Mouse (Mus musculus) neural tube, embryonic 10.5 days (tissue): ENCODE data around the gene Hspa4l.
"Not testable (repeated sequence)": the region's sequence is repeated elsewhere in the genome, so short reads cannot be mapped to it uniquely, and the experiment has no call there.

ENCODE experiments used
- DNase-seq: peaks from one replicate; pipeline ENCODE4 v3.0.0-alpha.2; 2017; ENCODE audit warnings: low spot score; ENCODE audit errors: extremely low spot score

Gene Hspa4l

DNA sequence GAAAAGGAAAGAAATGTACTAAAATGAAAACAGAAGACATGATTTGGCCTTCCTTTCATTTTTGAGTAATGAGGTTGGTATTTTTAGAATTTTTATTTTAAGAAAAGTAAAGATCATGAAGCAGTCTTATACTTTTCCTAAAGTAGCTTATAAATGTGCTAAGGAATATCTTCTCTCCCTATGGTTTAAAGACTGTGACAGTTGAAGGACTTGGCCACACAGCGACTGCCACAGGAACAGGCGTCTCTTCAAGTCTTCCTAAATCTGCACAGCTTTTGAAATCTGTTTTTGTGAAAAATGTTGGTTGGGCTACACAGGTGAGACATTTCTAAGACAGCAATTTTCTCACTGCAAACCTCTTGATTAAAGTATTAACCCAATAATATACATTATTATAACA, 69.0 kb downstream of the Hspa4l start:
- no peak for DNase-seq

DNA sequence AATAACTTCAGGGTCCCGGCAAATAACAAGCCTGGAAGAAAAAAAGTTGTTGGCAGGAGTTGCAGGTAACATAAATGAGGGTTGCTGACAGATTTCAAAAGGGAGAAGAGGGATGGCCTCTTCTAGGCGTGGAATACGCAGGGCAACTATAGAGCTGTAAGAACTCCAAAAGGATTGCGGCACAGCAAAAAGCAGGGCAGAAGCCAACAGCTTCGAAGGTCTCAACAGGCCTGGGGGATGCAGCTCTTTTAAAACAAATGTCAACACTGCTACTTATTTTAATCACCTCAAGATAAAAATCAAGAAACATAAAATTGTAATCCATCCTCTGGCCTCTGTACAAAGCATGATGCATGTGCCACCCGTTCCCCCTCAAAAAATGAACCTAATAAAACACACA, 101.2 kb downstream of the Hspa4l start:
- not testable (repeated sequence) for DNase-seq
